Mouse (Mus musculus): ENCODE results near the gene Hrnr.
A peak's percentile ranks its signal among the peaks of the same experiment; 100 is the strongest.

Hrnr gene

DNA sequence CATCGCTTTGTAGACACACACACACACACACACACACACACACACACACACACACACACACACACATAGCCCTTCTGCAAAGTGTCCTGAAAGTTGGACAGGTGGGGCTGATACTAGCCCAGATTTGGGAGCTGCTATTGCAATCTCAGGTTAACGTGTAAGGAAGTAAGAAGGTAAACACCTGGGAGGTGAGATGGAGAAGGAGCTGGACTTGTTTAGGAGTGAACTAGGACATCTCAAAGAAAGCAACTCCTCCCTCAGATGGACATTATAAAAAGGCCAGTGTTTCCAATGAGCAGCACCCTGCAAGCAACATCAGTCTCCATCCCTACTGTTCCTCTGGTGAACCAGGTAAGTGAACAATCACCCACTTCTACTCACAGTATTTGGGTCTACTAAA lies at the start of gene Hrnr:
Gene Hrnr, plus strand, starts transcription at position 301 of the 400 bp plus-strand sequence.
- no peak for DNase-seq

DNA sequence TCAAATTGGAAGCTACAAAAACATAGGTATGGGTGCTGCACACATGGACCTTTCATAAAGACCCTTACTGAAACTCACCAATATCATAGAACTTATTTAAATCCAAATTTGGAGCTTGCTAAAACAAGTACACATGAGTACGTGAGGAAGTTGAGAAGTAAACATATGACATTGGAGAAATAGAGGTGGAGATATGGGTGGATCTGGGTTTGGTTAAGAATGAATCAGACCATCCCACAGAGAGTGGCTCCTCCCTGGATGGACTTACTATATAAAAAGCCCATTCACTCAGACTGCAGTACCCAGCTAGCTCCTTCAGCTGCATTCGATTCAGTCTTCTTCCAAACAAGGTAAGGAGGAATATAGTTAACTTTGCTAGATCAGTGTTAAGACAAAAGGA lies 46.3 kb upstream of the Hrnr start, which contains the start of gene Flg:
Gene Flg, plus strand, starts transcription at position 301 of the 400 bp plus-strand sequence.
- DNase-seq = no peak

DNA sequence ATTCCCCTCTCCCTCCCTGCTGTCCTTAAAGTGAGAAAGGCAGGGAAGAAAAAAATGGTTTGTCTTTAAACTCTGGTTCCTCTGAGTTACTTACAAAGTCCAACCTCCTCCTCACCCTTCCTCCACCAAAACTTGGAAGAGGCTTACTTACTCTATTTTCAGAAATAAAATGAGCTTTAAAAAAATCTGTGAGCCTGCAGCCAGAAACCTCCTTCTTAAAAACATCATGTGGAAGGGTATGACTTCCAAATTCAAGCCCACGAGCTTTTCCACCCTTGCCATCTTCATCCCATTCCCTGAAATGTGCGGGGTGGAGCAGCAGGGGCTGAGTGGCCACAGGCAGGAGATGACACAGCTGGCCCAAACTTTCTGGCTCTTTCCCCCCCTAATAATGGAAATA lies 22.0 kb upstream of the Hrnr start:
- no peak for DNase-seq

DNA sequence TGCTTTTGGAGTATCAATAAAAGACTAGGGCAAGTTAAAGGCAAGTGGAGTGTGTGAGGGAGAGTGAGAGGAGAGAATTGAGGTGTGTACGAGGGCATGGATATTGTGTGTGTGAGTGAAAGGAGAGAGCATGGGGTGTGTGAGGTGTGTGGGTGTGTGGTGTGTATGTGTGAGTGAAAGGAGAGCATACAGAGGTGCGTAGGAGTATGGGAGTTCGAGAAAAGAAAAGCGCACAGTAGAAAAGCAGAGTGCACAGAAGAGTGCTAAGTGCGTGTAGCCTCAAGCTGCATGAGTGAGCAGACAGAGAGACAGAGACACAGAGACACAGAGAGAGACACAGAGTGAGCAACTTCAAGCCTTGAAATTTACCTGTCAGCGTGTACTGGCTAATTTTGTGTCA lies 19.7 kb upstream of the Hrnr start:
- no peak for DNase-seq

DNA sequence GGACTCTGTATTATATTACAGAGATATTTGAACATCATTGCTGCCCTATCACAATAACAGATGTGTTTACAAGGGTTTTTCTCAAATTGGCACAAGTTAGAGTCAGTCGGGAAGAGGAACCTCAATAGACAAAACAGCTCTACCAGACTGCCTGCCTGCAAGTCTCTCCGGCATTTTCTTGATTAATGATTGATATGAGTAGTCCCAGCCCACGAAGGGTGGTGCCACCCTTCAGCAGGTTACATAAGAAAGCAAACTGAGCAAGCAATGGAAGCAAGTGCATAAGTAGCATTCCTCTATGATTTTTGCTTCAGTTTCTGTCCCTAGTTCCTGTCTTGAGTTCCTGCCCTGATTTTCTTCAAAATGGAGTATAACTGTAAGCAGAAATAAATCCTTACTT lies 17.7 kb upstream of the Hrnr start:
- DNase-seq = no peak

DNA sequence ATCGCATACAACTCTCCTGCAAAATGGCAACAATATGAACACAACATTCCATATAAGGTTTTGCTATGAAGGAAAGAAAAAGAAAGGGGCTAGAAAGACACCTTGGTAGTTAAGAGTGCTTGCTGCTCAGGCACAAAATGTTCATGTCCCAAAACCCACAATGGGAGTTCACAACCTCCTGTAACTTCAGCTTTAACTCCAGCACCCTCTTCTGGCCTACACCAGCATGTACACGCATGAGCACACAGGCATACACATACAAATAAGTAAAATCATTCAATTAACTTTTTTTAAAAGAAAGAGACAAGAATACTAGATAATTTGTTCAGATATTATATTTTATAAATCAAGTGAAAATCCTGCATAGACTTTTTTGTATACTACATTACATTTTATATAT lies 13.4 kb upstream of the Hrnr start:
- no peak for DNase-seq

DNA sequence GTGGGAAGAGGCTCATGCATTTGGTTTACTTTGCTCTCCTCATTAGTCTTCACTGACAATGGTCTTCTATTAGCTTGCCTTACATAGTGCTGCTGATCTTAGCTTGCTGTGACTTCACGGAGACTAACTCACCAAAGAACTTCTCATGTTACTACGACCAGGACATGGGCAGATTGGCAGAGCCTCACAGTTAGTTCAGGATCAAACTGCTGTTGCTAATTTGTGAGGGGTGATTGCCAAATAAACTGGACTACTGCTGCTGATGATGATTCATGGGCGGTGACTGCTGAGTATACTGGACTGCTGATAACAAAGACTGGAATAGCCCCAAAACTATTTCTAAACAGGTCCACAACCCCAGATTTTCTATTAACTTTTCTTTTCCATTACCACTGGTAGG lies 8.2 kb upstream of the Hrnr start:
- no peak for DNase-seq

DNA sequence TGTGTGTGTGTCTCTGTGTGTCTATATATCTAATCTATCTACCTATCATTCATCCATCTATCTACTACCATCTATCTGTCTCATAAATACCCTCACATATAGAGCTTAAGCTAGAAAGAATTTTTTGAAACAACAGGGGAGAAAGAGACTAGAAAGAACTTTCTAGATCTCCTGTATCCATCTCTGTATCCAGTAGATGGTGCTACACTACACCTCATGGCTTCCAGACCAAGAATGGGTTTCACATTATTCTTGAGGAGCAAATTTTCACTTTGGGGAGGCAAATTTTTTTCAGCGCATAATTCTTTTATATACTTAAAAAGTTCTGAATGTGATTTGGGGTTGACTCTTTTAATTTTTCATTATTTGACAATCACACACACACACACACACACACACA lies 5.2 kb upstream of the Hrnr start:
- no peak for DNase-seq

DNA sequence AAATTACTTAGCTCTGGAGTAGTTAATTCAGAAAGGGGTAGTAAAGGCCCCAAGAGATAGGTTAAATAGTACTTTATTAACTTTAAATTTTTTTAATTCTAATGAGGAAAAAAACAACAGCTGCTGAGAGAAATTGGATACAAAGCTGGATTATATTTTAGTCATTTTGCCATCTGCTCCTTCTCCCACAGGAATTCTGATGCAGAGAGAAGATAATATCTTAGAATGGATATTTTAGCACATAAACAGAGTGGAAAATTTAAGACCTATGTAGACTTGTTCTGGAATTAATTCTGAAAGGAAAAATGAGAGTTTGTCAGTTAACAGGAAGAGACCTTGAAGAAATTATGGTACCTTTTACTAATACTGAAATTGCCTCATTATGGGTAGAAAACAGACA lies 18.2 kb downstream of the Hrnr start:
- no peak for DNase-seq

DNA sequence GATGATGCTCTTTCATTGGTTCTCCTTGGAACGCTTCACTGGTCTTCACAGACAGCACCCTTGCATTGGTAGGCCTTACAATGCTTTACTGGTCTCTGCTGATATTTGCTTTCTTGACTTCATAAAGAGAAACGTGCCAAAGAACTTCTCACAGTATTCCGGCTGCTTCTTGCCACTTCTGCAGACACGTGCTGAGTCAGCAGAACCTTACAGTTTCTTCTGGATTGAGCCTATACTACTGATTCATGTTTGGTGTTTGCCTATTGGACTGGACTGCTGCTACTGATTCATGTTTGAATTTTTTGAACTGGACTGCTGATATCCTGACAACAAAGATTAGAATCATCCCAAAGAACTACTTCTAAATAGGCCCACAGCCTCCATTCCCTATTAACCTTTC lies 20.5 kb downstream of the Hrnr start:
- DNase-seq = no peak

DNA sequence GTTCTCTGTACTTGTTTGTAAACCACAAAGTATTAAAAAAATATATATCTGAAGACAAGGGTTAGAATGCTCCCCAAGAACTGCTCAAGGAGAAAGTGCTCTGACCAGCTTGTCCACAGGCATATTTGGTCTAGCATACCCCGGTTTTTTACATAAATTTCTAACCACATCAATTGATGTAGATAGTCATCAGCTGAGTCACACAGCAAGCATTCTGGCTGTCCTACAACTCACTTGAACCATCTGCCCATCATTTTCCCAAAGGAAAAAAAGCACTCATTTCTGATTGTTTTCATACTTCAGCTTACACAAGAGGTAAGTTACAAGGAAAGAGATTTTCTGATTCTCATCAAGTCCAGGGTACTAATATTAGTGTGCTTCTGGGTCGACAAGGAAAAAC lies 27.3 kb downstream of the Hrnr start:
- no peak for DNase-seq

DNA sequence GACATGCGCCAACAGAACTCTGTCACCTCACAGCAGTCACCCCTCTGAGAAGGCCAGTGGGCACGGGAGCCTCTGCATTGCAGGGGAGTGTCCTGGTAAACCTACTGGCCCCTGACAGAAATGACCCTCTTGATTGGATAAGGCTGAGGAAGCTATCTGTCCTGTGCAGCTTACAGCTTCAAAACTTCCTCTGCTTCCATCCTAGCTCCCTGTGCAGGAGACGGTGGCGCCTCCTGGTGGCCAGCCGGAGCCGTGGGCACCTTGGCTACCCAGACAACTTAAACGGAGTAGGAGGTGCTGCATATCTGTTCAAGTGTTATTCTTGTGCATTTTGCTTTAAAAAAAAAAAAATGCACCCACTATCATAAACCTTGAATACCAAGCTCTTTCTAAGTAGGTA lies 40.5 kb downstream of the Hrnr start:
- peak; percentile 59 for DNase-seq

DNA sequence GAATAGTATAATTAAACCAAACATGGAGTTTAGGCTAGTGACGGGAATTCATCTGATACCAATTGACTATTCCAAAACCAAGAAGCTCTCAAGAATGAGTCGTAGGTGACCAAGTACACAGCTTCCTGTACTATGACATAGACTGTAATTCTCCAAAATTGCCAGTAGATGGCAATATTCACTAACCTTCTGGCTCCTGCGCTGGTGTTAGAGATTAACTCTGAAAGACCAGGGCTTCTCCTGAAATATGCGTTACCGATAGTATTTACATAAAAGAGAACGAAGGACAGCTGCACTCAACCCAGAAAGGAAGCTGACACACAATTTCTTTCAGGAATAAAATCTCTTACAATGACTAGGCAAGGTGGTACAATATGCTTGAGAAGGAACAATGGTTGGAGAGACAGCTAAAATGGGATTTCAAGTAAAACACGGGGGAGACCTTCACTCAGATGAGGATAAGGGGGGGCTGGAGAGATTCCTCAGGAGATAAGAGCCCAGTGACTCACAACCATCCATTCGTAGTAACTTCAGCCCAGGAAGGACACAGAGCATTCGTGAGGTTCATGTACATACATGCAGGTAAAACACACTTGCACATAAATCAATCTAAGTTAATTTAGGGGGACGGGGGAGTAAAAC lies 42.5 kb downstream of the Hrnr start:
- DNase-seq = no peak

DNA sequence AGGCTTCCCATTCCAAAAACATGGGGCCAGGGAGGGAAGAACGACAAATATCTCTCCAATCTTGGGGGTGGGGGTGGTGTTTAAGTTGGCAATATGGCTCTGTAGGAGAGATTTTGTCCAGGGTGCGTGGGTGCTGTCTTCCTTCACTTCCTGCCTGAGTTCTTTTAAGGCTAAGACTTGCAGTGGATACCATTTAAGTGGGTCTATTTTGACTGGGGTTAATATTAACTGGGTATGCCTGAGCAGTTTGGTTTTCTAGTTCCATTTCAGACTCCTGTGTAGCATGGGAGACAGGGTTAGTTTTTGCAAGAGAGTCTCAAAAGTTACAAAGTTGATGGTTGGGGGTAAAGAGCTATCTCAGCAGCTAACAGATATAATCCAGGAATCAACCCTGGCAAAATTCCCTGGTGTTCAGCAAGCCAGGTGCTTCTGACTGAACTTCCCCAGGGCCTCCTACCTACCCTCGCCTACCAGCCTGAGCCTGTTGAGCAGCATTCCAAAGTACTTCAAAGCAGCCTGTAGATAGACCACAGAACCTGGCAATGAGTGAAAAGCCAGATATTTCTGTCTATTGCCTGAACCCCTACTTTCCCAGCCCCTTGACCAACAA lies 47.5 kb downstream of the Hrnr start:
- DNase-seq = no peak

DNA sequence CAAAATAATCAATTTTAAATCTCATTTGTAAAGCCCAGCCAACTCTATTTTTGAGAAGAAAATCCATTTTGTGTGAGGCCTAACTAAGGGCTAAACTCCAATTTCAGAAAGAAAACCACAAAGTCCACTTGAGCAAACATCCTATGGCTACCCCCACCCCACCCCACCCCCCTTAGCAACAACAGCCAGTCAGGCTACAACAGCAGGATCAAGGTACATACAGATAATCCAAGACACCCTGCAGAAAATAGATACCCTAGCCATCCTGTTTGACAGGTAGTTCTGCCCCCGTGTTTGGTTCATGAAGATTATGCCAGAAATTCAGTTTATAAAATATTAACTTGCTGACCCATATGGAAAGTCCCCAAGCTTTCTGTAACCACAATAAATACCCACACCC lies 48.6 kb downstream of the Hrnr start:
- DNase-seq = no peak

DNA sequence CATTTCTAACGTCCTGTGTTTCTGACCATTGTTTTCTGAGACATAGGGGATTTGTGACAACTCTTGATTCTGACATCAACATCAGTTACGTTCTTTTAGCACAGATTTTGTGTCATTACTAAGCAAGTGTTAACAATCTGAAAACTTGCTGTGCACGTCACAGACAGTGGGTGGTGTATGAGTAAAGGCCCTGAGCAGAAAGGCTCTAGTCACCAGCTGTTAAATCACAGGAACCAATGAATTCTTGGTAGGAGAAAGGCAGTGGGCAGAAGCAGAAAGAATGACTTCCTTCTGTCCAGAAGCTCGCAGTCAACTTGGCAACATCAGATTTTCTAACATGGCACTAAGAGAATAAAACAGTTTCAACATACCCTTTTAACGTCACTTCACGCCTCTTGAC lies 53.9 kb downstream of the Hrnr start:
- no peak for DNase-seq

DNA sequence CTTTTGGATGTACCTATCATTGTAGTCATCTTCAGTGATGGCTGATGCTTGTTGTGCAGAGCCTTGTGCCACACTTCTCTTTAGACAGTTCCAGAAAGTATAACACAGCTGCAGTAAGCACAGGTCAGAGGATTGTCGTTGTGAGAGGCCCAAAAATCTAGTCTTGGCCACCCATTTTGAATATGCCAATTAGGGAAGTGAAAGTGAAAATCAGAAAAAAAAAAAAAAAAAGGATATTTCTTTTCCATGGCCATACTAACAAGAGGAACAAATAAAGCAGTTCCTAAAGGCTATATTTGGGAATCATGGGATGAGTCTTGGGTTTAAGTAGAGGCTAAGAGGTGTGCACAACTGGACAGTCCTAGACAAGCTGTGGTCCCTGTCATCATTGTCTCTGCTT lies 55.6 kb downstream of the Hrnr start:
- DNase-seq = no peak

DNA sequence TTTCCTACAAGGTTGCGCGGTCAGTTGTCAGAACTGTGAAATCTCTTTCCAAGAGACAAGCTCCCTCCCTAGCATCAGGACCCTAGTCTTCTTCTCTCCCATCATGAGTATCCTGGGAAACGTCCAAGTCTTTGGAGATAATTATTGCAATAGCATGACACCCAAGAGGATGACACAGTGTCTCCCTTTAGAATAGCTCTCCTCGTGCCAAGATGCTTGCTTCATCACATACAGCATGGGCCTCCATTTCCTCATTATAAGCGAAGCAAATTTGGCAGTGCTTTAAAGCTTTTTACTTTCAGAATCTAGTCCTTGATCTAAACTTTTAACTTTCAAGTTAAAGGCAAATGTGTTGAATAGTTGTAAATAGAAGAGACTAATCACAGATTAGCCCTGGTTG lies 56.1 kb downstream of the Hrnr start:
- no peak for DNase-seq

DNA sequence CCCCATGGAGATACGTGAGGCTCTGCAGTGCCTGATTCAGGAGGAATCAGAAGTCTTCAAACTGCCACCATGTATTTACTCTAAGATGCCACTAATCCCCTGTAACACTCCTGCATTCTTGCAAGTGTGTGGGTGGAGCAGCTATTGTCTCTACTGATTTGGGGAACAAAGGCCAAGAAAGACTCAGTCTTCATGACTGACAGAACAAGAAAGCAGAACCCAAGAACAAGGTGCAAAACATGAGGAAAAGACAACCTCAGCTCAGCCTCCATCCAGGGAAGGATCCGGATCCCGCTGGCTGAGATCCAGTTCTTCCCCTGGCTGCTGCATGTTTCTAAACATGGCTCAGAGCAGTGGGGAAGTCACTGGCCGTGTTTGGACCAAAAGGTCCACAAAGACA lies 58.6 kb downstream of the Hrnr start:
- no peak for DNase-seq

Data from liver (tissue).